Mouse (Mus musculus): Measurements from ENCODE around the gene Ropn1l. TPM values are rescaled to one million over a fixed set of nuclear protein-coding genes. Genes with fewer than 3 reads are reported as not detected.

Gene Ropn1l
- total and polyA plus RNA-seq, 3 experiments = 1.1 to 2.9 (median 2.0) TPM

GRCm38 (mm10) chr15:31428571-31428970 is 25.0 kb downstream of the Ropn1l start (continued):
- TF ChIP-seq PAX5 (IDR thresholded peaks at IDR 0.05; ENCODE audit: low read length) = no peak
- no peak for TF ChIP-seq NRF1 (IDR thresholded peaks at IDR 0.05; ENCODE audit: low read depth, low read length)
- TF ChIP-seq UBTF (IDR thresholded peaks at IDR 0.05; ENCODE audit: low read depth, low read length) = no peak
- TF ChIP-seq KAT2A (IDR thresholded peaks at IDR 0.05; ENCODE audit: insufficient replicate concordance, low read length) = no peak
- TF ChIP-seq TBP (conservative IDR thresholded peaks at IDR 0.05; ENCODE audit: low read depth, low read length) = no peak
- TF ChIP-seq RAD21 (IDR thresholded peaks at IDR 0.05; ENCODE audit: low read depth, low read length) = no peak
- no peak for TF ChIP-seq ZKSCAN1 (IDR thresholded peaks at IDR 0.05; ENCODE audit: borderline replicate concordance, low read depth, low read length)
- 0 out of 2 replicates have a peak, but pooled peaks have one; percentile 35 for TF ChIP-seq MAFK (IDR thresholded peaks at IDR 0.05; ENCODE audit: insufficient replicate concordance, low read length)
- no peak for TF ChIP-seq USF2 (conservative IDR thresholded peaks at IDR 0.05; ENCODE audit: low read depth, low read length)
- peak; percentile 58 for TF ChIP-seq IRF4 (IDR thresholded peaks at IDR 0.05; ENCODE audit: low read depth, low read length)

GRCm38 (mm10) chr15:31427390-31427789 is 26.1 kb downstream of the Ropn1l start:
- no peak overlapping the region for H3K9ac ChIP-seq (ENCODE audit: insufficient read depth, low read depth)
- in situ Hi-C loops (cut with MboI; ENCODE audit: low pct_ligation_motif_present, low pct_unique_long_range_greater_than_20kb, low sequenced_read_pairs) = loop anchor here (25.0 kb wide), 1 partner anchor 490 kb away; no protein-coding TSS in a partner anchor
- dilution Hi-C loops (cut with MboI; ENCODE audit: extremely low pct_ligation_motif_present, extremely low pct_unique_long_range_greater_than_20kb, low sequenced_read_pairs) = no loop called here

More at GRCm38 (mm10) chr15:31427390-31427789, 26.1 kb downstream of the Ropn1l start:
- Histone ChIP-seq H3K36me3 (replicated peaks in 1 of 2; ENCODE audit: control insufficient read depth in 1 of 2, insufficient read depth in 1 of 2, low read length in 1 of 2) (no peaks in the 10 kb centered on the region), H3K4me3 (replicated peaks in 1 of 3; ENCODE audit: low read depth in 2 of 3, low read length in 2 of 3, poor library complexity in 1 of 3) (no peak overlapping the region), H3K4me2 (ENCODE audit: insufficient read depth, low read depth, poor library complexity, severe bottlenecking) (no peak overlapping the region), H3K4me1 (ENCODE audit: control insufficient read depth in 1 of 2, insufficient read depth in 2 of 2) (peaks cover 27 to 59% of the 10 kb centered on the region in 2 experiments), H3K79me2 (replicated peaks; ENCODE audit: control insufficient read depth, extremely low read depth, insufficient read depth, poor library complexity, severe bottlenecking) (no peaks in the 10 kb centered on the region), H3K27me3 (replicated peaks) (peaks cover 2% of the 10 kb centered on the region), H3K27ac (ENCODE audit: insufficient read depth, low read depth) (no peak overlapping the region), H3K9me3 (replicated peaks; ENCODE audit: low read length) (no peaks in the 10 kb centered on the region)
- TF ChIP-seq EP300 (IDR thresholded peaks at IDR 0.05; ENCODE audit: low read length) (no peak), USF1 (IDR thresholded peaks at IDR 0.05; ENCODE audit: low read depth, low read length) (no peak), NELFE (IDR thresholded peaks at IDR 0.05; ENCODE audit: low read depth, low read length) (peak; percentile 28; the same call in 1 of the 2 replicates), POLR2A (IDR thresholded peaks at IDR 0.05; ENCODE audit: low read depth, low read length) (no peak), IRF4 (IDR thresholded peaks at IDR 0.05; ENCODE audit: low read depth, low read length) (0 out of 2 replicates have a peak, but pooled peaks have one; percentile 51), PAX5 (IDR thresholded peaks at IDR 0.05; ENCODE audit: low read length) (no peak), ZNF384 (IDR thresholded peaks at IDR 0.05; ENCODE audit: low read depth, low read length) (no peak), CTCF (conservative IDR thresholded peaks at IDR 0.05 in 1 of 2, IDR thresholded peaks at IDR 0.05 in 1 of 2; ENCODE audit: low read depth in 2 of 2, low read length in 2 of 2) (peak; percentile 8 to 92; a peak in 2 of 4 replicates), UBTF (IDR thresholded peaks at IDR 0.05; ENCODE audit: low read depth, low read length) (no peak), MXI1 (IDR thresholded peaks at IDR 0.05; ENCODE audit: low read depth, low read length) (no peak), MAZ (IDR thresholded peaks at IDR 0.05; ENCODE audit: low read depth, low read length) (no peak), ETS1 (conservative IDR thresholded peaks at IDR 0.05; ENCODE audit: low read depth, low read length) (0 out of 2 replicates have a peak, but pooled peaks have one; percentile 8), SMC3 (IDR thresholded peaks at IDR 0.05; ENCODE audit: low read depth, low read length) (peak; percentile 79), HCFC1 (IDR thresholded peaks at IDR 0.05; ENCODE audit: low read depth, low read length) (no peak), ZKSCAN1 (IDR thresholded peaks at IDR 0.05; ENCODE audit: borderline replicate concordance, low read depth, low read length) (no peak), RAD21 (IDR thresholded peaks at IDR 0.05; ENCODE audit: low read depth, low read length) (peak; percentile 58), USF2 (conservative IDR thresholded peaks at IDR 0.05; ENCODE audit: low read depth, low read length) (no peak), JUND (conservative IDR thresholded peaks at IDR 0.05; ENCODE audit: low read depth, low read length) (no peak), TCF12 (IDR thresholded peaks at IDR 0.05; ENCODE audit: low read depth, low read length) (no peak), GABPA (IDR thresholded peaks at IDR 0.05; ENCODE audit: insufficient replicate concordance, low read depth, low read length) (no peak), CHD1 (IDR thresholded peaks at IDR 0.05; ENCODE audit: low read depth, low read length) (no peak), ZMIZ1 (IDR thresholded peaks at IDR 0.05; ENCODE audit: low read depth, low read length) (no peak), ELF1 (IDR thresholded peaks at IDR 0.05; ENCODE audit: low read depth, low read length) (no peak), RCOR1 (conservative IDR thresholded peaks at IDR 0.05; ENCODE audit: low read depth, low read length) (no peak), MEF2A (IDR thresholded peaks at IDR 0.05; ENCODE audit: borderline replicate concordance, low read depth, low read length) (no peak), SIN3A (IDR thresholded peaks at IDR 0.05; ENCODE audit: low read length) (no peak), E2F4 (IDR thresholded peaks at IDR 0.05; ENCODE audit: insufficient replicate concordance, low read depth, low read length) (no peak), MAX (IDR thresholded peaks at IDR 0.05; ENCODE audit: low read length) (peak; percentile 28; the same call in 1 of the 2 replicates)
- DNase-seq (ENCODE audit: extremely low read depth) = peak; percentile 40
